Mouse (Mus musculus) cerebellum, adult 11-12 months (tissue): ENCODE measurements at regions not wholly inside any gene's neighbourhood (a gene's known extent, or its start where the extent isn't known, plus 50 kb on each side); places are given as distances from the start of the nearest gene placed in this dataset.

Source experiments
- DNase-seq: peaks from one replicate; pipeline ENCODE4 v3.0.0; 2022

- no peak for DNase-seq
These were observed 364.2 kb downstream of the Osr1 start for GRCm38 (mm10) chr12:9934158-9934557.

DNA sequence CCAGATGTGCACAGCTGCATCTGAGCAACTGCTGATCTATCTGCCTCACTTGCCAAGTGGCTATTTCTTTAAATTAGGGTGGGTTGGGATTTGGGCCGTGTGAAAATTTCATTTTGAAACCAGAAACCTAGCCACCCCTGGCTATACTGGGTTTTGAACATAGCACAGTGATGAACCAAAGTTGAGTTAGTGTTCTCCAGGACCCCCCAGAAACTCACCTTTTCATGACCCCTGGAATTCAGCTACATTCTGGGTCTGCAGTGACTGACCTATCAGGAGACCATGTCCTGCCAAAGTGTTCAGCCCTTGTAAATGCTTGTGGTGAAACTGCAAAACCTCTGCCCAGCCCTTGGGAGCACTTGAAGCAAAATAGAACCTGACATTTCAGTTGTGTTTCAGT lies 371.4 kb downstream of the Osr1 start:
- no peak for DNase-seq

- DNase-seq: no peak
These were observed 371.9 kb downstream of the Osr1 start for GRCm38 (mm10) chr12:9941823-9942222.

- DNase-seq: no peak
These were observed 378.9 kb downstream of the Osr1 start for GRCm38 (mm10) chr12:9948784-9949183.

DNA sequence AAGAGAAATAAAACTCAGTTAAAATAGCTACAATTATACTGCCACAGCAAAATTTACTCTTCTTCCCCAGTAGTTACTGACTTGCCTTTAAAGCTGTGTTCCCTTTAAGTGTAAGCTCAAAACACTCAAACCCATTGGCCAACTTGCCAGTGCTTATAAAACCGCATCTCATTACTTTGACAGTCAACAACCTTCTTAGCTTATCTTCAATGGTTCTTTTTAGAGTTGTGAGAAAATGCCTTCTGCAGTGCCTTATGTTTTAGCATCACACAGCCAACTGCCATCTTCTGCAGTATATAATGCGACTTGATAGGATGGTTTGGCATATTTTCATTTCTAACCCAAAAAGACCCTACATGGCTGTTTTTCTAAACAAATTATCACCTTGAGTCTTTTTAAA lies 382.5 kb downstream of the Osr1 start:
- no peak for DNase-seq

GRCm38 (mm10) chr12:9954178-9954888 lies 384.4 kb downstream of the Osr1 start:
- no peak for DNase-seq

GRCm38 (mm10) chr12:9969390-9969789 lies 399.5 kb downstream of the Osr1 start:
- no peak for DNase-seq

DNA sequence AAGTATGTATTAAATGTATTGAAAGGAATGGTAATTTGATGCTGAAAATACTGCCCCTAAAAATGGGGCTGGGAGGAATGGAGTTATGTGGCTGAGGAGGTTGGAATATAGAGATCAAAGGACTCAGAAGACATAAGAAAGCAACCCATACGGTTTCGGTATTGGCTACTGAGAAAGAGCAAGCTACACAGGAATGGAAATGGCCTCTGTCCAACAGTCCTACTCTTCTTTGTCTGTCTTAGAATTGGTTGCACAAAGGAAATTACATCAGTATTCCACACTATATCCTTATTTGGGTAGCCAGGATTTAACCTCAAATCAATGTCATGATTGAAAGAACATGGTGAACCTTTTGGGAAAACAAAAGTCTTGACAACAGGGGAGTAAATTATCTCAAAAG lies 399.0 kb upstream of the Nt5c1b start:
- DNase-seq: no peak

- DNase-seq: no peak
These were observed 391.2 kb upstream of the Nt5c1b start for GRCm38 (mm10) chr12:9978494-9979112.

GRCm38 (mm10) chr12:9979113-9979507 lies 390.7 kb upstream of the Nt5c1b start:
- DNase-seq: no peak

- DNase-seq: no peak
These were observed 378.5 kb upstream of the Nt5c1b start for GRCm38 (mm10) chr12:9991305-9991704.

DNA sequence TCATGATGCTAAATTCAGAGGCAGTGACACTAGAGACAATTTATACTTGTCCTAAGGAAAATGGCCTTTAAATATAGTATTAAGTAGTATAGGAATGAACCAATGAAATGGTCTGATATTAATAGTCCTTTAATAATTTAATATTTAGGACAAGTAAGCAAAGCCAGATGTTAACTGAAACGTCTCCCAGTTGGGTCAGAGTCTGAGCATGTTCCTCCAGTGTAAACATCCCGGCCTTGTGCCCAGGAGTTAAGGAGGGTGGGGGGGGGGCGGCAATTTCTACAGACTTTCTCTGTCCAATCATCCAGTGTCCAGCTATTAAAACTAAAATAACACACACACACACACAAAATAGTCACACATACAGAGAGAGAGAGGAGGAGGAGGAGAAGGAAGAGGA lies 374.1 kb upstream of the Nt5c1b start:
- DNase-seq: no peak

- no peak for DNase-seq
These were observed 373.2 kb upstream of the Nt5c1b start for GRCm38 (mm10) chr12:9996455-9997189.

DNA sequence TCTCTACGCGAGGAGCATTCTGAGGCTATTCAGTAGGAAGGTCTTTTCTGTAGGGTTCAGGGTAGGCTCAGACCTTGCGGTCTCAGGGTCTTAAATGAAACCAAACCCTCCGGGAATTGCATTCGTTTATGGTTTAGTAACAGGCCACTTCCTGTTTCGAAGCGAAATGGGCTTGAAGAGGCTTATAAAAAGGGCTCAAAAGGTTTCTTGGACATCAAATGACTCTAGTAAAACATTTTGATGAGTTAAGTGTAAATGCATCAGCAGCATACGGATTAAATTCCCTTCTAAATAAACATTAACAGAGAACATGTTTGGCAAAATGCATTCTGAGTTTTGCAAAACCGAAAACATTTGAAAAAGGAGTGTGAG lies 372.6 kb upstream of the Nt5c1b start:
- no peak for DNase-seq

- DNase-seq: no peak
These were observed 372.2 kb upstream of the Nt5c1b start for GRCm38 (mm10) chr12:9997571-9997970.

- DNase-seq: no peak
These were observed 369.8 kb upstream of the Nt5c1b start for GRCm38 (mm10) chr12:9999933-10000332.

DNA sequence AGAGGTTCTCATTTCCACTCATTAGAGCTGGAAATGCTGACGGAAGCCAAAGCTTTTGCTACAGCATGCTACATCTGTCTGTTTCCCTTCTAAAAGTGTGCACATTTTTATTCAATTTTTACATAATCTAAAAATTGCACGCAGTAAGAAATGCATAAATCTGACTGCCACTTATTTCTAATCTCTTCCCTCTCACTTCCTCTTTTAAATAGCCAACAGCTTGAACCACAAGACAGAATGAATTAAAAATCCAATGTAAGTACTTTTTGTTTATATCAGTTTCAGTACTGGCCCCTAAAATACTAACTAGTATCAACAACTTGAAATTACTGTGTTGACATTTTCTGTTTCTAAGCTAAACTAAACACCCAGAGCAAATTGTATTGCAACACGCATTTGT lies 361.3 kb upstream of the Nt5c1b start:
- no peak for DNase-seq

DNA sequence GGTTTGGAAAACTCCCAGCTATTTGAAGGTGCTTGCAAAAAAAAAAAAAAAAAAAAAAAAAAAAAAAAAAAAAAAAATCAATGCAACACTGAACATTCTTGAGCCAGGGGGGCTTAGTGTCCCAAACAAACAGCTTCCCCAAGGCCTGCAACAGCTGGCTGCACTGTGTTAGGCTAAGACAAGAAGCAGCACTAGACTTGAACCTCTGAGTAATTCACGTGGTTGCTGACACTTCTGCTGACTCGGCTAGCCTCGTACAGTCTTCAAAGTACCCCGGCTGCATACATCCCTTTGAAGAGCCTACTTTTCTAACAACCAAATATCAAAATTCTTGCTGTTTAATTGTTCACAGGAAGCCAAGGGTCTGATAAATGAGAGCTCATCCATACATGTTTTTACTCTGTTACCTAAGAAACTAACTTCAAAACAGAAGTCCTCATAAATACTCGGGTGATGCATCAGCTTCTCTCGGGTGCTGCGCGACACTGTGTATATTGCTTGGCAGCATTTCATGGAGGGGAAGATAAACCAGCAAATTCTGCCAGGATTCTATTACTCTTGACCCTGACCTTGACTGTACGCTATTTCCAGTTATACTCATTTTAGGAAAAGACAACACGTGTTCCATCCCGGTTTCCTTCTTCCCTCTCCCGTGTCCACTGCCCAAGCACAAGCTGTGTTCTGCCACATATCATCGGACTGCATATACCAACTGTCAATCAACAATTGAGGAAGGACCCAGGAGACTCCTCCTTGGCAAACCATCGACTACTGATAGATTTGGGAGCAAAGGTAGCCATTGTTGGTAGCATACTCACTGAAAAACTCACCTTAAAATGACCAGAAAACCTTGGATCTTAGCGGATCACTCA lies 352.8 kb upstream of the Nt5c1b start:
- no peak for DNase-seq

- no peak for DNase-seq
These were observed 334.3 kb upstream of the Nt5c1b start for GRCm38 (mm10) chr12:10035479-10035878.

DNA sequence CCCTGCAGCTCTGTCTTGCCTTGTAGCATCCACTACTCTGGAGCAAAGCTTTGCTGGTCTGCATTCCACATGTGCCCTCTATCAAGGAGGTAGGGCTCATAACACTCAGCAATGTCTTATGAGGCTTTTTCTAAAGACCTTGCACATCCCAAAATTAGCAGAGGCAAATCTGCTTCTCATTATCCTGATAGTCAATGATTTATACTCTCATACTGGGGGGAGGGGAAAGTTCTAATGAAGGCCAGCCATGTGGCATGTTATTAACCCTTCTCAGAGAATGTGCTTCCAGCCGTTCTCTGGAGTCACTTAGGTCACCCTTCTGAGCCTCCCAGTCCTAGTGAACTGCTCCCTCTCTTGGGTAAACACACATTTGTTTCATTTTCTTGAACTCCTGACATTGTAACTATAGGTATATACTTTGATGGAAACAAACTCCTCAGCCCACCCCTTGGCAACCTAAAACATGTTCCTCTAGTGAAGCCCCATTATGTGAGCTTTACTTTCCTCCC lies 307.7 kb upstream of the Nt5c1b start:
- DNase-seq: no peak

GRCm38 (mm10) chr12:10078341-10078740 lies 291.4 kb upstream of the Nt5c1b start:
- no peak for DNase-seq

DNA sequence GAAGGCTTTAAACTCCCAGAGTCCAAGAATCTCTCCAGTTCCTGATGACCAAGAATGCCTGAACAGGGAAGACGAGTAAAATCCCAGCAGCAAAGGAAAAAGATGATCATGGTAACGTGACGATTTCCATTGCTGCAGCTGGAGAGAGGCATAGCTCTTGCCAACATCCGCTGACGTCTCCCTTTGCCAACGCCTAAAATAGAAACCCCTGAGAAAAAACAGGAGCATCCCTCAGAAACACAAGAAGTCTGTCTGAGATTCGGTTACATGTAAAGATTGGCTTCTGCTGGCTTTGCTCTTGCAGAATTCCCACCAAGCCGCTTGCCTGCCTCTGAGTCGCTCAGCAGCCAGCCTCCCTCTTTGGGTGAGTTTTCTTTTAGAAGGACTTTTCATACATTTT lies 290.3 kb upstream of the Nt5c1b start:
- DNase-seq: no peak

- DNase-seq: no peak
These were observed 256.8 kb upstream of the Nt5c1b start for GRCm38 (mm10) chr12:10112874-10113453.
